Mouse (Mus musculus) CD8-positive naive resting alpha-beta T cell, adult 2 months (primary cell): ENCODE results near the gene Gm21209.
"Not testable (repeated sequence)": the region's sequence is repeated elsewhere in the genome, so short reads cannot be mapped to it uniquely, and the experiment has no call there.

Source experiments
- DNase-seq, 2 experiments: peaks; one replicate each; pipeline ENCODE4 v3.0.0; 2022; ENCODE audit warnings: low read depth in 2 of 2, low spot score in 2 of 2

Gene Gm21209

DNA sequence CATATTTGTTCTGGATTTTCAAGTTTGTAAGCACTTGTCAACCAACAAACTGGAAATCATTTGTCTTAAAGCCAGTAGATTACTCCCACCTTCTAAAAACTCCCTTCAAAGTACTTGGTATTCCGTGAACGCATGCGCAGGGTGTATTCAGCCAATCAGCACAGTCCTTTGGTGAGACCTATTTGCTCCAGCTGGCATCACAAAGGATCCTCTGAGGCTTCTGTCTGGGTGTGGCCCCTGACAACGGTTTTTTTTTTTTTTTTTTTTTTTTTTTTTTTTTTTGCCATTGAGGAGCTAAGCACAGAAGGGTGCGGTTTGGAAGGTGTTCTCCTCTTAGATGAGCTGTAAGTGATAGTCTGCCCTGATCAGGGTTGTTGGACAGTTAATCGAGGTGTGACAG is at the start of gene Gm21209:
TSS of gene Gm21209 (plus strand) at position 301 of the 400 bp plus-strand sequence.
- not testable (repeated sequence) for DNase-seq
